13 mouse cellular contexts compared by ENCODE assay signal in genomic region chr2:154425522-154425921, GRCm38 (mm10). TPM values are rescaled to one million over a fixed set of nuclear protein-coding genes. Genes with fewer than 3 reads are reported as not detected.
A peak's percentile ranks its signal among the peaks of the same experiment; 100 is the strongest.
DNase-seq lines count a peak whose midpoint lies in the region; ATAC-seq and TF ChIP-seq lines count a peak whose summit lies in the region.
"Had no signal": no experiment of that assay in that cellular context is flagged by ENCODE, and none has a peak within 500 bp of the region (broad histone marks: within the 10 kb centered on the region; RNA-seq: fewer than 3 reads in every experiment).

No protein-coding gene starts in this region.

- ATAC-seq in lung, embryonic 14.5 days (ENCODE audit: insufficient read depth): no peak
- no peak for ATAC-seq in forebrain, embryonic 15.5 days (replicated peaks)
- no peak for ATAC-seq in midbrain, embryonic 15.5 days (replicated peaks)
- ATAC-seq in megakaryocyte-erythroid progenitor cell, adult 5-6 weeks (replicated peaks; ENCODE audit: low FRiP score, low TSS enrichment, poor library complexity, severe bottlenecking): no peak

- TF ChIP-seq CTCF in lung, embryonic 14.5 days (IDR thresholded peaks at IDR 0.05; ENCODE audit: low read depth): peak; percentile 29; the same call in 1 of the 2 replicates

- H3K27me3 ChIP-seq in lung, embryonic 14.5 days (ENCODE audit: insufficient read depth, low read length): no peaks in the 10 kb centered on the region
- H3K27me3 ChIP-seq in forebrain, embryonic 15.5 days: no peaks in the 10 kb centered on the region
- H3K27me3 ChIP-seq in midbrain, embryonic 15.5 days (replicated peaks): no peaks in the 10 kb centered on the region

- H3K4me3 ChIP-seq in lung, embryonic 14.5 days (ENCODE audit: low read depth, low read length): no peak overlapping the region
- H3K4me3 ChIP-seq in forebrain, embryonic 15.5 days: no peak overlapping the region
- no peak overlapping the region for H3K4me3 ChIP-seq in midbrain, embryonic 15.5 days
- H3K4me3 ChIP-seq: liver, embryonic 15.5 days had no signal

- H3K36me3 ChIP-seq in lung, embryonic 14.5 days (ENCODE audit: insufficient read depth): no peaks in the 10 kb centered on the region
- no peaks in the 10 kb centered on the region for H3K36me3 ChIP-seq in forebrain, embryonic 15.5 days
- H3K36me3 ChIP-seq in midbrain, embryonic 15.5 days (replicated peaks): no peaks in the 10 kb centered on the region
- H3K36me3 ChIP-seq: G1E; liver, embryonic 15.5 days had no signal

- H3K27ac ChIP-seq in lung, embryonic 14.5 days (ENCODE audit: low read depth): no peak overlapping the region
- H3K27ac ChIP-seq in forebrain, embryonic 15.5 days (replicated peaks): peak overlapping the region; percentile 92
- H3K27ac ChIP-seq in midbrain, embryonic 15.5 days: peak overlapping the region; percentile 84; the same call in 1 of the 2 replicates
- H3K27ac ChIP-seq: liver, embryonic 15.5 days had no signal

- no peak overlapping the region for H3K9ac ChIP-seq in lung, embryonic 14.5 days
- no peak overlapping the region for H3K9ac ChIP-seq in forebrain, embryonic 15.5 days (replicated peaks)
- no peak overlapping the region for H3K9ac ChIP-seq in midbrain, embryonic 15.5 days
- H3K9ac ChIP-seq: liver, embryonic 15.5 days had no signal

- 90% methylated on average over 3 of the region's 3 CpGs for WGBS in lung, embryonic 14.5 days
- WGBS in forebrain, embryonic 15.5 days: 83% methylated on average over 3 of the region's 3 CpGs
- 80% methylated on average over 3 of the region's 3 CpGs for WGBS in midbrain, embryonic 15.5 days

- H3K4me1 ChIP-seq in lung, embryonic 14.5 days (ENCODE audit: insufficient read depth): no peaks in the 10 kb centered on the region; the same call in 1 of the 2 replicates
- peaks cover 40% of the 10 kb centered on the region for H3K4me1 ChIP-seq in forebrain, embryonic 15.5 days
- H3K4me1 ChIP-seq in midbrain, embryonic 15.5 days: peaks cover 32% of the 10 kb centered on the region

- no peaks in the 10 kb centered on the region for H3K9me3 ChIP-seq in lung, embryonic 14.5 days (ENCODE audit: low read depth, low read length)
- no peaks in the 10 kb centered on the region for H3K9me3 ChIP-seq in forebrain, embryonic 15.5 days
- no peaks in the 10 kb centered on the region for H3K9me3 ChIP-seq in midbrain, embryonic 15.5 days
- H3K9me3 ChIP-seq: liver, embryonic 15.5 days had no signal

- DNase-seq in lung, embryonic 14.5 days: no peak
- DNase-seq in lung, adult 18-20 months: no peak
- DNase-seq in R1 (ENCODE audit: low read depth, low spot score): peak; percentile 80
- DNase-seq in kidney, adult 9 months: no peak
- DNase-seq: adrenal gland, adult 8-10 months; heart, postnatal 36 days; kidney, postnatal 25 days; thymus, adult 2 months had no signal

- no peak overlapping the region for H3K4me2 ChIP-seq in lung, embryonic 14.5 days
- H3K4me2 ChIP-seq in forebrain, embryonic 15.5 days (replicated peaks): no peak overlapping the region
- no peak overlapping the region for H3K4me2 ChIP-seq in midbrain, embryonic 15.5 days

RNA-seq across cellular contexts. Expression of gene Cbfa2t2, which starts 10.8 kb away (rescaled TPM):
- 39.8 and 40.5 TPM in 2 replicates for polyA plus RNA-seq in lung, embryonic 14.5 days (2014; fragmentation: Nextera tagmentation; extraction: Ambion mirVana)
- polyA plus RNA-seq in forebrain, embryonic 15.5 days (2015; fragmentation: Nextera tagmentation; extraction: Ambion mirVana): 78.0 and 82.3 TPM in 2 replicates
- 55.8 and 59.3 TPM in 2 replicates for polyA plus RNA-seq in midbrain, embryonic 15.5 days (2015; fragmentation: Nextera tagmentation; extraction: Ambion mirVana)
- total RNA-seq in megakaryocyte-erythroid progenitor cell, adult 5-6 weeks (2014; fragmentation: Nextera tagmentation): 17.0 and 20.8 TPM in 2 replicates
- 10.4 and 18.8 TPM in 2 replicates for total RNA-seq in megakaryocyte-erythroid progenitor cell, adult 5-6 weeks (2017)

RNA-seq across cellular contexts. Expression of gene Snta1, which starts 17.6 kb away (rescaled TPM):
- 3.8 and 3.9 TPM in 2 replicates for polyA plus RNA-seq in lung, embryonic 14.5 days (2014; fragmentation: Nextera tagmentation; extraction: Ambion mirVana)
- 9.2 and 11.1 TPM in 2 replicates for polyA plus RNA-seq in forebrain, embryonic 15.5 days (2015; fragmentation: Nextera tagmentation; extraction: Ambion mirVana)
- polyA plus RNA-seq in midbrain, embryonic 15.5 days (2015; fragmentation: Nextera tagmentation; extraction: Ambion mirVana): 10.2 and 13.2 TPM in 2 replicates
- total RNA-seq in megakaryocyte-erythroid progenitor cell, adult 5-6 weeks (2014; fragmentation: Nextera tagmentation): 0.27 and 1.5 TPM in 2 replicates
- 0.76 TPM in 1 of 2 replicates, not detected in the other for total RNA-seq in megakaryocyte-erythroid progenitor cell, adult 5-6 weeks (2017)
- total RNA-seq: G1E had no signal
- polyA plus RNA-seq: G1E had no signal

RNA-seq across cellular contexts. Expression of gene Cdk5rap1, which starts 52.7 kb away (rescaled TPM):
- 11.2 and 13.1 TPM in 2 replicates for polyA plus RNA-seq in lung, embryonic 14.5 days (2014; fragmentation: Nextera tagmentation; extraction: Ambion mirVana)
- 15.3 and 18.2 TPM in 2 replicates for polyA plus RNA-seq in forebrain, embryonic 15.5 days (2015; fragmentation: Nextera tagmentation; extraction: Ambion mirVana)
- polyA plus RNA-seq in midbrain, embryonic 15.5 days (2015; fragmentation: Nextera tagmentation; extraction: Ambion mirVana): 14.0 and 16.5 TPM in 2 replicates
- 18.8 and 27.3 TPM in 2 replicates for total RNA-seq in megakaryocyte-erythroid progenitor cell, adult 5-6 weeks (2014; fragmentation: Nextera tagmentation)
- total RNA-seq in megakaryocyte-erythroid progenitor cell, adult 5-6 weeks (2017): 22.9 and 27.9 TPM in 2 replicates
